Mouse (Mus musculus): ENCODE measurements at regions not wholly inside any gene's neighbourhood (a gene's known extent, or its start where the extent isn't known, plus 50 kb on each side); places are given as distances from the start of the nearest gene placed in this dataset.
A peak's percentile ranks its signal among the peaks of the same experiment; 100 is the strongest.

DNA sequence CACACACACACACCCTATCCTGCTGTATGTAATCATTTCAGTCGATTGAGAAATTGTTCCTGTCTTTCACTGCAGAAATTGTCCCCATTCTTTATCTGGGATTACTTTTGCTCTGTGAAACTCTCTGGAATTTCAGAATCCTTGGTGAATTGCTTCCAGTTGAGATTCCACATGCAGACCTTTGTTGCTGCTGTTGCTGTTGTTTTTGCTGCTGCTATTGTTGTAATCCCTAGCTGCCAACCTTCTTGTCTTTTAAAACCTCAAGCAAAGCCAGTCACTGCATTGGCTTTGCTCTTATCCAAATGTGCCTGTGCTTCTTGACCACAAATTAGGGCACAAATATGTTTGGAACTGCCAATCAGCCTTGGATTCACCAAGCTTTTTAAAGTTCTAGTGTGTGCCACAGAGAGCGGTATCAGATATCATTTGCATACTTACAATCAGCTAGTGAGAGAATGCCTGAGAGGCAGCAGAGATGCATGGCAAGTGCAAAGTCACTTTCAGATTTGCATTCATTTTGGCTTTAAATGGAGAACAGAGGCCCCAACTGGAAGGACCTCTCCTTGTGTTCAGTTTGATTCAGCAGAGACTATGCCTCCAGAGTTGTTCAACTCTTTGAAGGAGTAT lies 1187.0 kb upstream of the Map3k7 start:
- DNase-seq (ENCODE audit: low spot score): no peak

DNA sequence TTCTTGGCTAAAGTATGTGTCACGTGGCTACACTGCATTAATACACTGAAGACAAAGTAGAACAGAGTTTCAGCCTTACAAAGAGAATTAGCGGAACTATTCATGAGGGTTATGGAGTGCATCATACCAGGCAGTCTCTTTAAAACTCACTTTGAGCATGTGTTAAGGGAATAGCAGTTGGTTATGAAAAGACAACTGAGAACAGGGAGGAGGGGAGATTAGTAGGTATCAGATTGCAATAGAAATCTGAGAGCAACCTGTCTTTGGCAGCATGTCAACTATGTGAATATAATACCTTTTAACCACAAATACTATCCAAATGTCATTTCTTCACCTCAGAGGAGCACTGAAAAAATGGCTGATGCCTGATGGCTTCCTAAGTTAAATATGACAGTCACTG lies 1182.2 kb upstream of the Map3k7 start:
- no peak for DNase-seq (ENCODE audit: low spot score)

DNA sequence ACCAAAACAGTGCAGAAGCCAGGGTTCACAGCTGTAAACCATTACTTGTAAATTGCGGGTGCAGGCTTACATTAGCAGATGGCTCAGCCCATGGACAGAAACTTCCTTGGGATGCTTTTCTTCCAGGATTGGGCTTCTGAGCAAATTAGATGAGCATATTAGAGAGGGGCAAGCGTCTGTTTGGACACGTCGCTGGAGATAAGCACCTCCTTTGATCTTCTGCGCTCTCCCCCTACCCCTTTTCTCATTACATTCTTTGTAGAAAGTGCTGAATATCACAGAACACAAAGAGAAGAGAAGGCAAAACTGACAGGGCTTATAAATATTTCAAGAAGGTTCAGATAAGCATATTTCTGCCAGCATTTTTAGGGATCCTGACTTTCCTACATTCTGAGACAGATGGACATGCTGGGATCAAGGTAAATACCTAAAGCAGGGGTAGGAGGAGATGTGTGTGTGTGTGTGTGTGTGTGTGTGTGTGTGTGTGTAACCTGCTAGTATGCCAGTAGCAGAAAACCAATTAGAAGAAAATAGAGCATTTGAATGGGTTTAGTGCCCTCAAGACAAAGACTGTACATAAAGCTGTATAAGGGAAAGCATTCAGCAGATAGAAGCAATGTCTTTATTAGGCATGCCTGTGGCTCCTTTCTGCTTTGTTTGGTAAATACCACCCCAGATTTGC lies 1173.8 kb upstream of the Map3k7 start:
- no peak for DNase-seq (ENCODE audit: low spot score)

DNA sequence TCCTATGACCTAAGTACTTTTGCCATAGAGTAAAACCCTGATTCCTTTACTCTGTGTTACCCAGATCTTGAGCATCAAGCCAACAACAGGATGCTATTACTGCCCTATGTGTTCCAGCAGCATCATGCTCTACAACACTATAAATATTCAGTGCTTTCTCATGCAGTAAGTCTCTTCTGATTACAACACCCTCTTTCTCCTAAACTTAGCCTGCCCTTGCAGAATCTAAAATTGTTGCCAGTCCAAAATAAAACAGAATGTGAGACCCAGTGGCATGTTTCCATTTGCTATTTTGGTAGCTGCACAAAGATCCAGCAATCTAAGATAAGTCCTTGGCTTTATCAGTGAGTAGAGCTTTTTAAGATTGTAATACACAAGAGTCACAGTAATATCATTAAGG lies 1154.1 kb upstream of the Map3k7 start:
- peak; percentile 69 for DNase-seq (ENCODE audit: low spot score)

DNA sequence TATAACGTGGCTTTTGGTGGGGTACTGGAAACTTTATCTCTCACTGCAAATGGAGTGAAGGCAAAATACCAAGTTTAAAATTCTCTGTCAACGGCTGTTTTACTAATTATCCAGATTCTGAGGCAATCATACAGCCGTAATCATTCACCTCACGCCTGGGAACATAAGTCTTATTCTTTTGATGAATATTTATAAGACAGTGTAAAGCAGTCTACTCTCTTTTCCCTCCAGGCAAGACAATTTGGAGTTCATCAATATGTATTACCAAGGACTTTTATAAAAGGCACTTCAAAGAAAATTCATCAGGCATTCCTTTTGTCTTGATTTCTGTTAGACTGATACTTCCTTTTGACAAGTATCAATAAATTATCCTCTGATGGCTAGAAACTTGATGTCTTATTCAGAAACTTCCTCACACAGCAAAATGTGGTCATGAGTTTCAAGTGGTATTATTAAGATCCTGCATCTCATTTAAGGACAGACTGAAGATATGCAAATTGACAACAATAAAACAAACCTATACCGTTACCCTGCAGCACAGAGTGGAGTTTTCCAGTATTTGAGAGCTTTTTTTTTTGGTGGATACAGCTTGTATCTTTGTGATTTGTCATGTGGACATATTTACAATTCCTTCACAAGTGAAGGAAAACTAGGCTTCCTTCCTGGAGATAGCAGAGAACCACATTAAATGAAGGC lies 1108.4 kb upstream of the Map3k7 start:
- no peak for DNase-seq (ENCODE audit: low spot score)

DNA sequence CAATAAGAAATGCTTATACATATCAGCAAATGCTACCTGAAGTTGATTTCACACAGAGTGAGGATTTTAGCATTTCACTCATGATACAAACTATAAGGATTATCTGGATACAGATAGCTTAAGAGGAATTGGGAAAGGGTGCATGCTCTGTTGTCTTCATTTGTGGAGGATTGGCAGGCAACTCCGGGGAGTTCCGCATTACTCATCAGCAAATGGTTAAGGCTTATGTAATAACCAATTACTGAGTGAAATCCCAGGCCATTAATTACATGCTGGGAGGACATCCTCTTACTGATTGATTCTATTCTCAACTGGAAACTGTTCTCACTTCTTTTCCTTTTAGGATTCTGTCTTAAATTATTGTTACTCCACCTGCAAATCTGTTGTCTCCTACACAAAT lies 1058.9 kb upstream of the Map3k7 start:
- no peak for DNase-seq (ENCODE audit: low spot score)

DNA sequence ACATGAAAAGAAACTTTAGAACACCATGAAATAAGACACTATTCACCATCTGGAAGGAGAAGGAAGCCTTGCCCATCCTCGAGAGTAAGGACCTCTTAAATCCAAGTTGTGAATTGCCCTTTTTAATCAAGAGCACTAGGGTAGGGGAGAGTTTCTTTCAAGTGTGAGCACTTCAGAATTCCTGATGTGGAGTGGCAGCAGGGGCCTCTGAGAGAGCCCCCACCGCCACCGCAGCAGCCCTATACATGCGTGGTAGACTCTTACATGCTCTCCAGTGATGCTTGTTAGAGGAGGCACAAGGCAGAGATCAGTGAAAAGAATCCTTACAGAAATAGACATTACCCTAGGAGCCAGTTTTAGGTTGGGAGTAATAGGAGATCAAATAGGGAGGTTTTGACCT lies 1041.0 kb upstream of the Map3k7 start:
- no peak for DNase-seq (ENCODE audit: low spot score)

DNA sequence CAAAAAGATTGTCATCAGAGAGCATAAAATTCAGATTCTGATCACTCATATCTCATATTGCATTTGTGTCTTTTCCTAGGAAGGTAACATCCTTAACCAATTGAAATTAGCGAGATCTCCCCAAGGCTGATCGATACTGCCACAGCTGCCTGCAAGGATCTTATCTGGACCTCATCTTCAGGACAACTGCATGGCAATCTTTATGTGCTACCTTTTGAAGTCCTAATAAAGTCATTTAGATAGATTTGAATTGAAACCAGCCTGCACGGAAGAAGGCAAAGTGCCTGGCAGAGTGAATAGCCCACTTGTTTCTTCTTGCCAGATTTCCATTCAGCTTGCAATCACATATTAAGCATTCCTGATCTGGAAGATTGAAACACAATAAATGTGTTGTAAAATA lies 1031.5 kb upstream of the Map3k7 start:
- DNase-seq (ENCODE audit: low spot score): no peak

DNA sequence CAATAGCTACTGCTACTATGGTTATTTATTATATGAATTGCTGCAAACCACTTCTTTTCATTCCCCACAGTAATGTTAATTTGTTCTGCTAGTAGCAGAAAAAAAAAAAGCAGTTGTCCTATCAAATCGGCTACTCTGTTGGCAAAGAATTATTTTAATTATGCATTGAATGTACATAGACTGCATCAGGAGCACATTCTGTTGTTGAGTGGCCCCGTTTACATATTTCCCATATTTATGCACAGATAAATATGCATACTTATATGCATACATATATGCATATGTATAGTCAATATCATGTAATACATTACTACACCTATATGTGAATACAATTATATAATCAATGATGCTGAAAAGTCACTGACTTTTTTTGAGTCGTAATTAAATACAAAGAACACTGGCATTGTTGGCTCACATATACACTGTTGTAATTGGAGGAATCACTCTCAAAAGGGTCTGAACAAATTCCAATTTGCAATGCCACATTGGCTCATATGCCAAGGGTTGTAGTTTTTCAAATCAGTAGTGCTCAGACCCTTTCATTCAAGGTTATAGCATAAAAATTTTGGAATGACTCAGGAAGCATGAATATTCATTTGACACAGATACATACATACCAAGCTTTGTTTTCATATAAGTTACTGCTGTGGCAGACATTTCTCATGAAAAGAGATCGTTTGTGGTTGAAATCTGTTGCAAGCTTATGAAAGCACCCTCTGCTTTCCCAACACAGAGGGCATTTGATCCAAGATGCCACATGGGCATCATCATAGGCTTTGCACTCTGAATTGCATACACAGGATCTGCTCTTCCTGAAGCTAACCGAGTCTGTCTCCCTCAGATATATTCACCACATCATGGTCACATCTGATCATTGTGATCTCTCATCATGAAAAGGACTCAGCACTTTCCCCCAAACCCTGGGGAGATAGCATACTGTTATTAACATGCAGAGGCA lies 1030.6 kb upstream of the Map3k7 start:
- no peak for DNase-seq (ENCODE audit: low spot score)

DNA sequence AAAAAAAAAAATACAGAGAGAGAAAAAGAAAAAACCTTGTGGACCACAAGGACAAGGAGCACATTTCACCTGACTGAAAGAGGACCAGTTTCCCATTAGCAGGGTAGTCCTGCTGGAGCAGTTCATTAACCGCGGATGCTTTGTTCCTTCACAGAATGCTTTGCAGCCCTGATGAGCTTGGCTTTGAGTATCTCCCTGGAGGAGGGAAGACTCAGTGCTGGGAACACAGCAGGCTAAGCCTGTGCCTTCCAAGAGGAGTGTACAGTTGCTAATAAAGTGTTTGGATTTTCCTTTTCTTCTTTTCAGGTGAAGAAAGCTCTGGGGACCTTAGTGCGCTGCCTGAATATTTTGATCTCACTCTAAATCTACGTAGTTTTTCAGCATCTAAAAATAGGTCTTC lies 980.3 kb upstream of the Map3k7 start:
- DNase-seq (ENCODE audit: low spot score): no peak

DNA sequence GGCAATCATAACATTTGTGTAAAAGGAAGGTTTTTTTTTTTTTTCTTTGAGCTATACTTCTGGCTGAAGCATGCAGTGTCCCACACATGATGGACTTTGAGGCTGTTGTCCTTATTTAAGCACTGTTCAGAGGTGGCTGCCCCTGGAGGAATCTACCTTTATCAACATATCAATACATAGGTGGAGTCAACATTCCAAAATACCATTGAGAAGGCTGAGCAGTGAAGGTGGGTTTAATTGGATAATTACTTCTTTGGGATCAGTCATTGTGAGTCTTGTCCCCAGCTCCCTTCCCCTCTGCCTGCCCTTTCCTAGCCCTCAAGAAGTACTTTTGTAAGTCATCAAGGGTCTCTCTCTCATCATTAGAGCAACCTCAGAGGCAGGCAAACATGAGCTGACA lies 951.9 kb upstream of the Map3k7 start:
- DNase-seq (ENCODE audit: low spot score): no peak

DNA sequence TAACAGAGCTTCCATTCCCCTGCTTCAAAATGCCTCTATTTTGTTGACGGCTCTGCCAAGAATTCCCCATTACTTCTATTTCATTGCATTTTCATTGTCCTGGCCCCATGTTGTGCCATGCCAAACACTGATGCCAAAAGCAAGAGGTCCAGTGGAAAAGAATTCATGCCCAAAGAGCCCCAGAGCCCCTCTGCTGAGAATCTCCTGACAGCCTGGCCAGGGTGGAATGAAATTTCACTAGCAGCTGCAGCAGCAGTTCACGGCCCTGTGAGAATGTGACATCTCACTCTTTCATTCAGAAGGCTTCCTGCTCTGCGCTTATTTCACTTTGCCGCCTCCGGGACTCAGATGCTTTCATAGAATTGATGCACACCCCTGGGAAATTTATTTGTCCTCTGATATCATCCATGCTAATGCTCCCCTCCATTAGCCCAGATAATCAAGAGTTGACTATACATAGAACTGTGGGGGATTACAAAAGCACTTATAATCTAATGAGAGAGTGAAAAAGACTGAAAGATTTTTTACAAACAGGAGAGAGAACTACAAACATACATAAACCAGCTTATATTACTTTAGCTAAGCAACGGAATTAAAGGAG lies 911.7 kb upstream of the Map3k7 start:
- DNase-seq (ENCODE audit: low spot score): no peak

DNA sequence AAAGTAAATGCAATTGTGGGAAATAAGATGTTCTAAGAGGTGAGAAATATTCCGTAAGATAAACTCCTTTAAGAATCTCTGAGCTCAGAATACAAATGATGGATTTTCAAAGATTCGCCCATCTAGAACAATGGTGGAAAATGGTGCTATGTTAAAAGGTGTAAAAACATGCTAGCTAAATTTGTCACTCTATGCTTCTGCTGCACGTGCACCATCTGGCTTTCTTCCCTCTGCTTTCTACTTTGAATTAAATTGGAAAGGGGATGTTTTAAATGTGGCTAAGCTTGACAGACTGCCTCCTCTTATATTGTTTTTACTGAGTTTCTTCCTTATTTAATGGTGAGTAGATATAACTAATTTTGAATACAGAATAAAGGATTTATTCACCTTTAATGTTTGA lies 887.7 kb upstream of the Map3k7 start:
- DNase-seq (ENCODE audit: low spot score): no peak

DNA sequence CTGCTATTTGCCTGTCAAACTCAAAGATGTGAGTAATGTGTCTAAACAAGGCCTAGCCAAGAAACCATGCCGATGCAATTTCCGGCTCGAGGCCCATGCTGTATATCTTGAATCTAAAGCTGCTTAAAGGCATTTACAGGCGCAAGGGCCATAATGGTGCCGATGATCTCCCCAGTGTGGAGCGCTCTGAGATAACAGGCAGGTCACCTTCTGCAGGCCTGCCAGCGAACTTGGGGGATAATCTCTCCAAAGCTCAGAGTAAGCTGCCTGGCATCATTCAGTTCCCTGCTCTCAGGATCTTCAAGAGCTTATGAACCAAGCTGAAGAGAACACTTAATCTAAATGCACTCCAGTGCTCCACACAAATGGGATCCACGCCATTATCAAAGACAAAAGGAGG lies 842.3 kb upstream of the Map3k7 start:
- DNase-seq (ENCODE audit: low spot score): no peak

DNA sequence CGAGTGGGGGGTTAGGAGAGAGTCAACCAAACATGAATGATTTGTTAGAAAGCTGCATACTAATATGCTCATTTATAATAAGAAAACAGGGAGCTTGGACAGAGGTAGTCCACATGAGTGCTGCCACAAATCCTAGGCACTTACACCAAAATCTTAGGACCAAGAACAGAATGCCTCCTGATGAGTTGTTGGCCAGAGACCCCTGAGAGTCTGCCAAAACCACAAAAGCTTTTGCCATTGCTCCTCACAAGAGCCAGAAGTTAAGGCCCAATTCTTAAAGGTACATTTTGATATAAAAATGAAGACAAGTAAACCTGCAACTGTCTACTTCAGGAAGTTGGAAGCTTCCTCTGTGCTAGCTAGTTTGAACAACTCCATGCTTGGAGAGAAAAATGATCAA lies 820.7 kb upstream of the Map3k7 start:
- DNase-seq (ENCODE audit: low spot score): no peak

DNA sequence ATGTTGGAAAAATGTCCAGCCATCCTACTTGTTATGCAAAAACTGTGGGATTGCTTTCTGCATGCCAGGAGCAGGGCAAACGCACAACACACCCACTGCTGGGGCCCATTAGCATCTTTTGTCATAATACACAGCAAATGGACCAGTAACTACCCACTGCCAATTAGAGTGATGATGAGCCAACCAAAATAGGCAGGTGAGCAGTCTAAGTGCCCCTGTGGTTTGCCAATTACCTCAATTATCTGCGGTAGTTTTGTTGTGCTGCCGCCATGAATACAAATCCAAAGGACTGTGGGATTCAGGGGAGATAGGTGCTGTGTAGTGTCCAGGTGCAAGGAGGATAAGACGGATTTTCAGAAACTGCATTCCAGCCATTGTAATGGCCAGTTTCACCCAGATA lies 796.5 kb upstream of the Map3k7 start:
- no peak for DNase-seq (ENCODE audit: low spot score)

DNA sequence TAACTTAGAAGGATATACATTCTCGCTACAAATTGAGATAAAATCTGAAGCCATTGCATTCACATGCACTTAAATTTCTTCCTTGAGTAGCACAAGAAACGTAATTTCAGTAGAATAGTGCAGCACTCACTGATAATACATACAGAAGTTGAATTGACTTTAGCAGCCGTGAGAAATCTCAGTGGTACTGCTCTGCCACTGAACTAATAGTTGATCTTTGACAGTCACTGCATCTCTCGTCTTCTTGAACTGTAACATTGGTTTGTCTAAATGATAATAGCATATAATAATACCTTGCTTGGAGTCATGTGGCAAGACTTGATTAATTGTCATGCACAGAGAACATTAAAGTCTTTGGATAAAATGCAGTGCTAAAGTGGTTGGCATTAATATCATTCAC lies 795.5 kb upstream of the Map3k7 start:
- DNase-seq (ENCODE audit: low spot score): no peak

DNA sequence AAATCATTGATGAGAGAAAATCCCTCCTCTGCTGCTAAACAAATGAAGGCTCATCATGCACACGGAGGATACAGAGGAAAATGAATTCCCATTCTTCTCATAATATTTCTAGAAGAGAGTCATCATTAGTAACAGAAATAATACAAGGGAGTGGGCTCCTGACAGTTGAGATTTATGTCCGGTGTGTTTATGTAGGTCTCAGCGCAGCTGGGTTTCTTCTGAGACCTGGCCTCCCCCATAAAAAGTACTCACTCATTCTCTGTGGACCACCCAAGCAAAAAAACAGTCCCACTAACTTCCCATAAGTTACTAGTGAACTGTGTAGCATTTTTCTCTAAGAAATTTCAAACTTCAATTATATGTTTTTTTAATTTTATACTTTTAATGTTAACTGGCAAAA lies 792.7 kb upstream of the Map3k7 start:
- no peak for DNase-seq (ENCODE audit: low spot score)

DNA sequence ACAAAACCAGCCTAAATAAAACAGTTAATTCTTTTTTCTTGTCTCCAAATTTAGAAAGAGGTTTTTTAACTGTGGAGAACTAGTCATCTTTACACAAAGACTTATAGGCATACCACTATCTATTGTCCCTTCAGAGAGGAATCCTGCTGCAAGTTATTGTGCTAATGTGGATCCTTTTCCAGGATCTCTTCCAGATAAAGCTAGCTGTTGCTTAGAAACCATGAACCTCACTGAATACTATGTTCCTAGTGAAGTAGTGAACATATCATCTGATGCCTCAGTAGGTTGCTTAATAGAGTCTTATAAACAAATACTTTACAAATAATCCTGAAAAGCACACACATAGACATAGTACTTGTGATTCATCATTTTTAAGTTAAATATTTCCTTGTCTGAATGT lies 766.0 kb upstream of the Map3k7 start:
- no peak for DNase-seq (ENCODE audit: low spot score)

DNA sequence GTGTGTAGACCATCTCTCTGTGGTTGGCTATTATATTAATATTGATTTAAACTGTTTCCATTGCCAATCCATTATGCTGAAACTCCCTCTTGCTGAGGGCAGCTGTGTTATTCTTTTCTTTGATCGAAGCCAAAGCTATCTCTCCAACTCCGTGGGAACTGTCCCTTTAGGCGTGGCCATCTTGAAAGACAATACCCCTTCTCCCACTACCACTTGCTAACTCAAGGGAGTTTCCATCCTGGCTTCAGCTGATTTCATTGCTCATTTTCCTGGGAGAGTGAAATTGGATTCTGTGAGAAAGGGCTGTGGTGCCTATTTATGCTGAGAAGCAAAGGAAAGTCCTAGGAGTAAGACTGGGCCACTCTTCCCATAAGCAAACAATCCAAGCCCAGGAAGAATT lies 760.6 kb upstream of the Map3k7 start:
- no peak for DNase-seq (ENCODE audit: low spot score)

DNA sequence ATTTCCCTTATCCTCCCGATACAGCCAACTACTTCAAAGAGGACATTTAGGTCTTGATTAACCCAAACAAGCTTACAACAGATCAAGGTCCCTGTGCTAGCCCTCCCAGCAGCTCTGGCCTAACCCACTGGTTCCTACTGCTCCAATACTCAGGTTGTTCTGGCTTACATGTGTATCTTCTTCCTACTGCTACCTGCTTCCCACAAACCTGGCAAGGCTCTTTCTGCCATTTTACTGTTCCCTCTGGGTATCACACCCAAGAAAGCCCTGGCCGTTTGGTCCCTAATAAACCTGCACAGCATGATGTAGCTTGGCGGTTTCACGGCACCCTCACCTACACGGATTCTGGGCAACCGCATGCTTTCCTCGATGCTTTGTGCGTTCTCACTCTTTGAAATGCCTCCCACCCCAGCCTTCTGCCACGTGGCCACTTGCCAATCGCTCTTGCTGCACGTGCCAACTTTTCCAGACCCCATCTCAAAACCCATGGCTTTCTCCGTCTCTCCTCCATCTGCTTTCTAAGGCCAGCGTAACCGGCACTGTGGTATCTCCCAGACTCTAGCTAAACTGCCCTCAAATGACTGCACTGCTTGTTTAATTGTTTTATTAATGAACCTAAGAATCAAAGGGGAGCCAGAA lies 758.4 kb upstream of the Map3k7 start:
- no peak for DNase-seq (ENCODE audit: low spot score)

All from gastrocnemius, adult 18-20 months (tissue).